Mouse (Mus musculus) spleen, postnatal 4 days (tissue): ENCODE measurements around the gene Trim30c.
A peak's percentile ranks its signal among the peaks of the same experiment; 100 is the strongest.
"Not testable (repeated sequence)": the region's sequence is repeated elsewhere in the genome, so short reads cannot be mapped to it uniquely, and the experiment has no call there.

Experiments
- DNase-seq, 2 experiments: peaks; one replicate each; pipeline ENCODE4 v3.0.0; 2022; ENCODE audit warnings: low spot score in 2 of 2

Gene Trim30c

DNA sequence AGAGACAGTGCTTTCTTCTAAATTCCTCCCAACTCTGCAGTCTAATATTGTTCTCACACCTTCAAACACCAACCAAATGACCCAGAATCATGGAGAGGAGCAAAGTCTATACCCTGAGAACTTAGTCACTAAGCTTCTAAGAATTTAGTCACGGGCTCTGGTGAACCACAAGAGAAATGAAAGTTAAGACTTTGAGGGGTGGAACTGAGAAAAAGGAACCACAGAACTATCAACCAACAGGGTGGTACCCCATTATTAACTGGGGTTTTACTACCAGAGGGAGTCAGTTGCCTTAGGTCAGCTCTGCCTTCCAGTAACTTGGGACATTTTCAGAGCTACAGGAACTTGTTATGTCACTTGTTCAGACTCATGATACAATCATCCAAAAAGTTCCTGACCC is at the start of gene Trim30c:
Gene Trim30c (minus strand): TSS at position 140 of the 400 bp plus-strand sequence.
- DNase-seq, result no peak

DNA sequence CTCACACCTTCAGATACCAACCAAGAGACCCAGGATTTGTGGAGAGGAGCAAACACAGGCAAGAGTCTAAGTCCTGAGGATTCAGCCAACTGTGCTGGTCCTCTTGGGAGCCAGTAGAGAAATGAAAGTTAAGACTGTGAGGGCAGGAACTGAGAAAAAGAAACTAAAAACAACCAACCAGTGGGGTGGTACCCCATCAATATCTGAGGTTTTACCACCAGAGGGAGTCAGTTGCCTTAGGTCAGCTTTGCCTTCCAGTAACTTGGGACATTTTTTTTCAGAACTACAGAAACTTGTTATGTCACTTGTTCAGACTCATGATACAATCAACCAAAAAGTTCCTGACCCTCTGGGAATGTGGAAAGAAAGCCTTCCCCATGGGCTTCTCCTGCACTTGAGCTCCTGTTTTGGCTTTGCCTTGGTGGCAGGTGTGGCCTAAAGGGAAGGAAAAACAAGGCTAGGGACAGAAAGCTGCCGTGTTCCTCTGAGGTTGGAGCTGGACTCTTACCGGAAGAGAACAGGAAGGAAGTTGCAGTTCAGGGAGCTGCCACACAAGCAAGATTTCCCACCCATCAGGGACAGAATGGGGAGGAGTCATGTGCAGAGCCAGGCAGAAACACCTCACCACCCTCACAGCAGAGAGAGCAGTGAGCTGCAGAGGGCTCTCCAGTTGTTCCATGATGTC is 45.5 kb upstream of the Trim30c start:
- no peak for DNase-seq

DNA sequence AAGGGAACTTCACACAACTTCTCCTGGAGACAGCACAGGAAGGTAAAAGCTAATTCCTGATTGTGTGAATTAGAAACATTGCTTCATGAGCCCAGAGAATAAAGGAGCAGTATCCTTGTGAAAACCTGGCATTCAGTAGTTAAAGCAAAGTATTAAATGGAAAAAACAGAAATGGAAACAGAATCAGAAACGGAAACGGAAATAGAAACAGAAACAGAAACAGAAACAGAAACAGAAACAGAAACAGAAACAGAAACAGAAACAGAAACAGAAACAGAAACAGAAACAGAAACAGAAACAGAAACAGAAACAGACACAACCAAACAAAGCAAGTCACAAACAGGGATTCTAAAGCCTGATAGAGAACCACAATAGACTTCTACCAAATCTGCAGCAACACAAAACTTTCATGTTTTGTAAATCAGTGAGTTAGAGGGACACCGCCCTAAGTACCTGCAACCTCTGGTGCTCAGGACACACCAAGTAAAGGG is 3.9 kb upstream of the Trim30c start:
- DNase-seq, result no peak

DNA sequence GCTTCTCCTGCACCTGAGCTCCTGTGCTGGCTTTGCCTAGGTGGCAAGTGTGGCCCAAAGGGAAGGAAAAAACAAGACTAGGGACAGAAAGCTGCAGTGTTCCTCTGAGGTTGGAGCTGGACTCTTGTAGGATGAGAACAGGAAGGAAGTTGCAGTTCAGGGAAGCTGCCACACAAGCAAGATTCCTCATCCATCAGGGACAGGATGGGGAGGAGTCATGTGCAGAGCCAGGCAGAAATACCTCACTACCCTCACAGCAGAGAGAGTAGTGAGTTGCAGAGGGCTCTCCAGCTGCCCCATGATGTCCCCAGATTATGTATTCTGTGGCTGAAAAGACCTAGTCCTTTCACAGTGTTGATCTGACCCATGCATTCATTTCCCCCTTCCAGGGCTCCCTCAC is 503 bp upstream of the Trim30c start:
- DNase-seq, result no peak

DNA sequence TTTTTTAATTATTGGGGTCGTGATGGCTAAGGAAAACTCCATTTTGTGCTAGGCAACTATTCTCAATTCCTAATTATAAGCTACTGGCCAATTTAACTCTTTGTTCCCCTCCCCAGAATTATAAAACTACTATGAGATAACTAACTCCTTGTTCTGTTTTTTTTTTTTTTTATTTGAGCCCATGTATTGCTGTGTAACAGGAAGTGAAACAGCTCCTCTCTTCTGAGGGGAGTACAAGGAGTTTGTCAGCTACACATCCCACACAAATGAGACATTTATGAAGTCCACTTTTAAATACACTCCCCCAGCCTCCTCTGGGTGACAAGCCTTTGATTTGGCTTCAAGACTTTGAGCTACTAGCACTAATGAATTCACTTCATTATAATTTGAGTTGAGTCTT is 2.1 kb downstream of the Trim30c start:
- no peak for DNase-seq

DNA sequence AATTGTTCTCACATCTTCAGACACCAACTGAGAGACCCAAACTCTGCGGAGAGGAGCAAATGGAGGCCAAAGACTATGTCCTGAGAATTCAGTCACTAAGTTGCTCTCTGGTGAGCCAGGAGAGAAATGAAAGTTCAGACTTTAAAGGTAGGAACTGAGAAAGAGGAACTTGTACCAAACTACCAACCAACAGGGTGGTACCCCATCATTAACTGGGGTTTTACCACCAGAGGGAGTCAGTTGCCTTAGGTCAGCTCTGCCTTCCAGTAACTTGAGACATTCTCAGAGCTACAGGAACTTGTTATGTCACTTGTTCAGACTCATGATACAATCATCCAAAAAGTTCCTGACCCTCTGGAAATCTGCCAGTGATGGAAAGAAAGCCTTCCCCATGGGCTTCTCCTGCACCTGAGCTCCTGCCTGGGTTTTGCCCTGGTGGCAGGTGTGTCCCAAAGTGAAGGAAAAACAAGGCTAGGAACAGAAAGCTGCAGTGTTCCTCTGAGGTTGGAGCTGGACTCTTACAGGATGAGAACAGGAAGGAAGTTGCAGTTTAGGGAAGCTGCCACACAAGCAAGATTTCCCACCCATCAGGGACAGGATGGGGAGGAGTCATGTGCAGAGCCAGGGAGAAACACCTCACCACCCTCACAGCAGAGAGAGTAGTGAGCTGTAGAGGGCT is 30.8 kb downstream of the Trim30c start, which contains the start of gene Trim30b:
Gene Trim30b (minus strand): TSS at position 149 of the 679 bp plus-strand sequence.
- DNase-seq, result peak in 1 of 2 experiments; percentile 36

DNA sequence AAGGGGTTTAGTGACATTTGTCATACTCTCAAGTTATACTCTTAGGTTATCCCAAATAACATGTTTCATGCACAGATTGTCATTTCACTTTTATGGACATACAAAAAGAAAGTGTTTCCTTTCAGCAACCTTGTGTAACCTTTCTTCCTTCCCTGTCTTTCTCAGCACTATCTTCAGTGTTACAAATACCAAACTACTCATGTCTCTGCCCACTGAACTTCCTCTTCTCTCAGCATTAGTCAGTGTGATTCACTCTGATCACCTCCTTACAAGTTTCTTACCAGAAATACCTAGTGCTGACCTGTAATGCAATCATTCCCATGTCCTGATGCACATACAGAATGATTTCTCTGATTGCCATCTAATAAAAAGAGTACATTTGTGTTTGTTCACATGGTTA is 34.3 kb downstream of the Trim30c start:
- no peak for DNase-seq

DNA sequence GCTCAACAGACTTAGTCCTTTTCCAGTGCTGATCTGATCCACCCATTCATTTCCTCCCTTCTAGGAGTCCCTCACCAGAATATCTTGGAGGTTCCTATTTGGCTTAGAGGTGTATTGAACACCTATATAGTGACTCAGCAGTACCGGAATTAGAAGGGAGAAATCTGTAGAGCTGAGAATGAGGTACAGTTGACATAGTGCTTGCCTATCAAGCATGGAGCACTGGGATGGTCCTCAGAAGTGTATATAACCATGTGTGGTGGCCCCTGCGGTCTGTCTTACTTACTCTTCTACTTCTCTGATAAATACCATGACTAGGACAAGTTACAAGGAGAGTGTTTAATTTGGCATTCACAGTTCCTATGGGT is 47.1 kb downstream of the Trim30c start:
- DNase-seq, result no peak

DNA sequence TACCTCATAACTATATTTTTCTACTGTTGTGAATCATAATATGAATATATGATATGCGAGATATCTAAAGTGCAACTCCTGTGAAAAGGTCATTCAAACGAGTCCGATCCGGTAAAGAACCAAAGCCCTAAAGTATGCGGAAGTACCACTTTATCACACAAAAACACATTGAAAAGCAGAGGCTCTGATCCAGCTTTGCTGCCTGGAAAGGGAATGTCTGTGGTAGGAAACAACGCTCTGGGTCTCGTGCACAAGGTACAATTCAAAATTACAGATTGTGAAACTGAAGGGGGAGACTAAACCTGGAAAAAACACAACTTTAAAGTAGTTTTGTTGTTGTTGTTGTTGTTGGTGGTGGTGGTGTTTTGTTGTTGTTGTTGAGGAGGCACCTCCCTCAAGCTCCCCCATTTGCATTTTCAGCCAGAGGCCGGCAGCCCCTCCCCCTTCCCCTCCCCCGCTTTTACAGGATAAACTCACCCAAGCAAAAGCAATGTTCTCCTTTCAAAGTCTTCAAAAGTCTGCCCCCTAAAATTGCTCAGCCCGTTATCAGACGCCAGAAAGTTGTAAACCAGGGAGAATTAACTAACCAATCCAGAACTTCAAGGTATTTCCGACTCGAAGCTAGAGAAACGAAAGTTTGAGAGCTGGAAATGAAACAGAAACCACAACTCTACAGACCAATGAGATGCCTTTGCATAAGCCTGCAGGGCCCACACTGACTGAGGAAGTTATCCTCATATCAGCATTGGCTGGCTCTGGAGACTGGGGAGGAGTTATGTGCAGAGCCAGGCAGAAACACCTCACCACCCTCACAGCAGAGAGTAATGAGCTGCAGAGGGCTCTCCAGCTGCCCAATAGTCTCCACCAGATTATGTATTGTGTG is 47.7 kb downstream of the Trim30c start, which contains the start of gene Trim12c:
Gene Trim12c (minus strand): TSS at position 646 of the 883 bp plus-strand sequence.
- peak; percentile 63 to 74 for DNase-seq

DNA sequence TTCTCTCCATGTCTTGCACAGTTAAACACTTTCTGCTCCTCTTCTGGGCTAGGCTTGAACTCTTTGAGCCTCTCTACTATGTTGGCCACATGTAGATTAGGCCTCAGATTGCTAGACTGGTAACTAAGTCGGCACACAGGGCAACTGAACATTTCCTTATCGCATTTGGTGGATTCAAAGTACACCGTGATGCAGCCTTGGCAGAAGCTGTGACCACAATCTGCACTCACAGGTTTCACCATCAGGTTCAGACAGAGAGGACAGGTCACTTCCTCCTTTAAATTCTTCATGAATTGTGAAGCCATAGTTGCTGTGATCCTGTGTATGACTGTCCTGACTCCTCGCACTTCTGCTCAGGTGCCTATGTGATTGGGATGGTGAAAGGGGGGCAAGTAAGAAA is 52.6 kb downstream of the Trim30c start:
- not testable (repeated sequence) for DNase-seq

DNA sequence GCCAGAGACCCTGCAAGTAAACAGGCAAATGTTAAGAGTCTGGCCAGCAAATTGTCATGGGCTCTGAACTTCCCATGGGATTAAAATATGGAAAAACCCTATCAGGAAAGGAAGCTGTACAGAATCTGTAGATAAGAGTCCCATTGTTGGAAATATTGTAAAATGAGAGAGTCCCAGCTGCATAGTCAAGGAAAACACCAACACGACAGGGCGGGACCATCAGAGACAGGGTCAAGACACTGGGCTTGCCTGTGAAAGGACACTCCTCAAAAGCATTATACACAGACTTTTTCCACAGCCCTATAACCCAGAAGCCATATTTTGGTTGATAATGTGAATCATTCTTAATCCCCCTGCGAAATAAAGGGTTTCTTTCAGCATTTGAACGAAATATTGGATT is 59.9 kb downstream of the Trim30c start:
- DNase-seq, result not testable (repeated sequence)

DNA sequence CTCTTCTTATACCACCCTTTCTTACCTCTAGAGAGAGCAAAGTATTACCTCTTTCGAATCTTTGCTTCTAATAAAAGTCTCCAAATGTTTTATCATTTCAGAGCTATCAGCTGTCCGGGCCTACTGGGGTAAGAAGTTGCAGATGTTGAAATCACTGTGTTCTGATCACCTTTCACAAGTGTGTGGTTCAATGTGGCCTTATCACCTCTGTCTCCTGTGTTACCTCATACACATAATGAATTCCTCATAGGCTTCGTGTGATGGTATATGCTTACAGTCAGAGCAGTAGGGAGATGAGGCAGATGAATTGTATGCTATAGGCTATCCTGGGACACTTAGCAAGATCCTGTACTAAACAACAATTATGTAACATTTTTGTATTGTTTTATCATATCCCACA is 65.1 kb downstream of the Trim30c start:
- not testable (repeated sequence) for DNase-seq
